Mouse (Mus musculus) embryonic fibroblast, embryonic 13.5 days (primary cell): ENCODE results near the gene Strn4. TPM values are rescaled to one million over a fixed set of nuclear protein-coding genes. Genes with fewer than 3 reads are reported as not detected.

ENCODE experiments used
- H3K27ac ChIP-seq: 2 replicates; pipeline ENCODE4 v1.5.1; 2012; ENCODE audit warnings: low read length, control low read depth, inconsistent platforms; ENCODE audit not compliant: insufficient read depth
- H3K4me1 ChIP-seq: 2 replicates; pipeline ENCODE4 v1.6.1; 2011; ENCODE audit warnings: low read length; ENCODE audit not compliant: control insufficient read depth, insufficient read depth
- H3K4me3 ChIP-seq: 2 replicates; pipeline ENCODE4 v1.5.1; 2011; ENCODE audit warnings: mild to moderate bottlenecking, control low read depth, low read length; ENCODE audit not compliant: insufficient read depth
- CTCF ChIP-seq: IDR thresholded peaks from 2 replicates; pipeline ENCODE4 v1.5.1; 2011; ENCODE audit warnings: mild to moderate bottlenecking, control low read depth, low read length, moderate library complexity, borderline replicate concordance; ENCODE audit not compliant: insufficient read depth
- POLR2A ChIP-seq: IDR thresholded peaks from 2 replicates; pipeline ENCODE4 v1.6.1; 2011; ENCODE audit warnings: low read depth, mild to moderate bottlenecking, control low read depth, low read length, moderate library complexity
- polyA plus RNA-seq: library from polyadenylated mRNA; stranded (reverse); fragments of >200 nt; gene quantifications from 2 replicates; pipeline ENCODE4 v1.2.4, GENCODE M21; 2011; ENCODE audit warnings: low read depth; ENCODE audit not compliant: missing spikeins, insufficient read length

Gene Strn4
- polyA plus RNA-seq, 1 experiment, result 67.1 TPM

GRCm38 (mm10) chr7:16845072-16845819, 29.6 kb downstream of the Strn4 start:
- Histone ChIP-seq H3K4me1 (peaks cover 2% of the 10 kb centered on the region; the same call in 1 of the 2 replicates), H3K4me3 (peak overlapping the region; percentile 59), H3K27ac (0 out of 2 replicates have a peak overlapping the region, but pooled peaks have one; percentile 14)
- TF ChIP-seq CTCF (no peak), POLR2A (no peak)

- H3K4me1 ChIP-seq, result peaks cover 2% of the 10 kb centered on the region; the same call in 1 of the 2 replicates
- peak overlapping the region; percentile 59; the same call in 1 of the 2 replicates for H3K4me3 ChIP-seq
These were observed 30.1 kb downstream of the Strn4 start for GRCm38 (mm10) chr7:16845820-16846167.

GRCm38 (mm10) chr7:16846775-16847174, 31.1 kb downstream of the Strn4 start:
- TF ChIP-seq CTCF, result no peak
- TF ChIP-seq POLR2A, result no peak
- no peak overlapping the region for H3K27ac ChIP-seq
- H3K4me1 ChIP-seq, result peaks cover 2% of the 10 kb centered on the region; the same call in 1 of the 2 replicates
- H3K4me3 ChIP-seq, result no peak overlapping the region

More at GRCm38 (mm10) chr7:16845820-16846167, 30.1 kb downstream of the Strn4 start:
- TF ChIP-seq POLR2A (no peak), CTCF (no peak)
- H3K27ac ChIP-seq, result no peak overlapping the region

- no peak for TF ChIP-seq CTCF
- no peak for TF ChIP-seq POLR2A
- no peaks in the 10 kb centered on the region for H3K4me1 ChIP-seq
- H3K27ac ChIP-seq, result no peak overlapping the region
- H3K4me3 ChIP-seq, result no peak overlapping the region
These were observed 31.8 kb downstream of the Strn4 start for GRCm38 (mm10) chr7:16847507-16847906.

GRCm38 (mm10) chr7:16848579-16848978, 32.9 kb downstream of the Strn4 start:
- no peak overlapping the region for H3K4me3 ChIP-seq
- no peak overlapping the region for H3K27ac ChIP-seq
- no peak for TF ChIP-seq POLR2A
- peak; percentile 48; the same call in 1 of the 2 replicates for TF ChIP-seq CTCF
- H3K4me1 ChIP-seq, result no peaks in the 10 kb centered on the region

- H3K4me3 ChIP-seq, result no peak overlapping the region
- H3K27ac ChIP-seq, result no peak overlapping the region
- H3K4me1 ChIP-seq, result no peaks in the 10 kb centered on the region
- no peak for TF ChIP-seq CTCF
- TF ChIP-seq POLR2A, result no peak
These were observed 35.9 kb downstream of the Strn4 start for GRCm38 (mm10) chr7:16851636-16852035.

- Histone ChIP-seq H3K4me3 (no peak overlapping the region), H3K27ac (no peak overlapping the region), H3K4me1 (no peaks in the 10 kb centered on the region)
- TF ChIP-seq CTCF (no peak), POLR2A (no peak)
These were observed 37.7 kb downstream of the Strn4 start for GRCm38 (mm10) chr7:16853302-16853831.

- Histone ChIP-seq H3K4me3 (no peak overlapping the region), H3K27ac (no peak overlapping the region), H3K4me1 (no peaks in the 10 kb centered on the region)
- no peak for TF ChIP-seq POLR2A
- TF ChIP-seq CTCF, result peak; percentile 78
These were observed 42.6 kb downstream of the Strn4 start for GRCm38 (mm10) chr7:16858336-16858735.

GRCm38 (mm10) chr7:16859902-16860651, 44.4 kb downstream of the Strn4 start:
- no peaks in the 10 kb centered on the region for H3K4me1 ChIP-seq
- no peak overlapping the region for H3K27ac ChIP-seq
- TF ChIP-seq POLR2A (no peak), CTCF (no peak)

GRCm38 (mm10) chr7:16867488-16867887, 51.8 kb downstream of the Strn4 start:
- TF ChIP-seq CTCF (no peak), POLR2A (no peak)
- Histone ChIP-seq H3K27ac (no peak overlapping the region), H3K4me3 (no peak overlapping the region), H3K4me1 (no peaks in the 10 kb centered on the region)

More at GRCm38 (mm10) chr7:16859902-16860651, 44.4 kb downstream of the Strn4 start:
- H3K4me3 ChIP-seq, result no peak overlapping the region
